Mouse (Mus musculus): ENCODE results near the gene Cfap157. TPM values are rescaled to one million over a fixed set of nuclear protein-coding genes. Genes with fewer than 3 reads are reported as not detected.

Gene Cfap157
- polyA plus RNA-seq, 1 experiment from 2014 or later: 0.16 TPM

- Histone ChIP-seq H3K9me3 (replicated peaks) (no peaks in the 10 kb centered on the region), H3K36me3 (peaks cover 20% of the 10 kb centered on the region; the same call in 1 of the 2 replicates), H3K9ac (no peak overlapping the region), H3K27me3 (no peaks in the 10 kb centered on the region), H3K4me3 (no peak overlapping the region), H3K27ac (no peak overlapping the region; the same call in 1 of the 2 replicates), H3K4me2 (no peak overlapping the region), H3K4me1 (replicated peaks) (peaks cover 6% of the 10 kb centered on the region)
- WGBS: 62% methylated on average over 4 of the region's 4 CpGs
- ATAC-seq (replicated peaks; ENCODE audit: insufficient number of reproducible peaks, insufficient read depth, low FRiP score, low read depth): no peak
Observed at GRCm38 (mm10) chr2:32761859-32762258, 22.4 kb downstream of the Cfap157 start.

GRCm38 (mm10) chr2:32761361-32761760 lies 22.9 kb downstream of the Cfap157 start:
- whole genome bisulfite sequencing: 88% methylated on average over 14 of the region's 14 CpGs
- Histone ChIP-seq H3K9ac (no peak overlapping the region), H3K4me2 (no peak overlapping the region), H3K27ac (no peak overlapping the region), H3K4me1 (replicated peaks) (peaks cover 6% of the 10 kb centered on the region), H3K36me3 (peaks cover 20% of the 10 kb centered on the region; the same call in 1 of the 2 replicates), H3K4me3 (no peak overlapping the region), H3K9me3 (replicated peaks) (no peaks in the 10 kb centered on the region), H3K27me3 (no peaks in the 10 kb centered on the region)
- no peak for ATAC-seq (replicated peaks; ENCODE audit: insufficient number of reproducible peaks, insufficient read depth, low FRiP score, low read depth)

- Histone ChIP-seq H3K4me1 (replicated peaks) (peaks cover 6% of the 10 kb centered on the region), H3K9ac (no peak overlapping the region), H3K4me3 (no peak overlapping the region), H3K36me3 (peaks cover 27% of the 10 kb centered on the region; the same call in 1 of the 2 replicates), H3K27me3 (no peaks in the 10 kb centered on the region), H3K9me3 (replicated peaks) (no peaks in the 10 kb centered on the region), H3K27ac (no peak overlapping the region), H3K4me2 (no peak overlapping the region)
- WGBS: 68% methylated on average over 2 of the region's 2 CpGs
- ATAC-seq (replicated peaks; ENCODE audit: insufficient number of reproducible peaks, insufficient read depth, low FRiP score, low read depth): no peak
Observed at GRCm38 (mm10) chr2:32759001-32759400, 25.2 kb downstream of the Cfap157 start.

- Histone ChIP-seq H3K27ac (no peak overlapping the region), H3K36me3 (peaks cover 27% of the 10 kb centered on the region; the same call in 1 of the 2 replicates), H3K9ac (no peak overlapping the region), H3K27me3 (no peaks in the 10 kb centered on the region), H3K4me3 (no peak overlapping the region), H3K4me2 (no peak overlapping the region), H3K9me3 (replicated peaks) (no peaks in the 10 kb centered on the region), H3K4me1 (replicated peaks) (peaks cover 6% of the 10 kb centered on the region)
- no peak for ATAC-seq (replicated peaks; ENCODE audit: insufficient number of reproducible peaks, insufficient read depth, low FRiP score, low read depth)
- WGBS: 65% methylated on average over 8 of the region's 8 CpGs
Observed at GRCm38 (mm10) chr2:32758503-32758902, 25.7 kb downstream of the Cfap157 start.

- under 1% methylated on average over 65 of the region's 66 CpGs for WGBS
- peak; percentile 96 for ATAC-seq (replicated peaks; ENCODE audit: insufficient number of reproducible peaks, insufficient read depth, low FRiP score, low read depth)
- H3K36me3 ChIP-seq: peaks cover 31% of the 10 kb centered on the region; the same call in 1 of the 2 replicates
Observed at GRCm38 (mm10) chr2:32757056-32757845, 27.0 kb downstream of the Cfap157 start, which contains the start of gene Tor2a. TSS of gene Tor2a (plus strand) at chr2:32757234.

GRCm38 (mm10) chr2:32756674-32757055 lies 27.6 kb downstream of the Cfap157 start:
- Histone ChIP-seq H3K4me3 (peak overlapping the region; percentile 69), H3K4me1 (replicated peaks) (peaks cover 11% of the 10 kb centered on the region), H3K36me3 (peaks cover 31% of the 10 kb centered on the region; the same call in 1 of the 2 replicates), H3K9me3 (replicated peaks) (no peaks in the 10 kb centered on the region), H3K9ac (no peak overlapping the region), H3K4me2 (peak overlapping the region; percentile 11), H3K27ac (no peak overlapping the region), H3K27me3 (no peaks in the 10 kb centered on the region)
- WGBS: 32% methylated on average over 6 of the region's 6 CpGs
- no peak for ATAC-seq (replicated peaks; ENCODE audit: insufficient number of reproducible peaks, insufficient read depth, low FRiP score, low read depth)

More at GRCm38 (mm10) chr2:32757056-32757845, 27.0 kb downstream of the Cfap157 start, which contains the start of gene Tor2a:
- H3K27me3 ChIP-seq: no peaks in the 10 kb centered on the region
- peak within 1 kb of the TSS; percentile 69 for H3K4me3 ChIP-seq
- H3K4me1 ChIP-seq (replicated peaks): peaks cover 6% of the 10 kb centered on the region
- peak within 1 kb of the TSS; percentile 83 for H3K9ac ChIP-seq
- no peaks in the 10 kb centered on the region for H3K9me3 ChIP-seq (replicated peaks)
- peak within 1 kb of the TSS; percentile 73 for H3K4me2 ChIP-seq
- peak within 1 kb of the TSS; percentile 88 for H3K27ac ChIP-seq

- peak overlapping the region; percentile 65; the same call in 1 of the 2 replicates for H3K4me2 ChIP-seq
- H3K36me3 ChIP-seq: peaks cover 24% of the 10 kb centered on the region; the same call in 1 of the 2 replicates
- H3K4me3 ChIP-seq: peak overlapping the region; percentile 47
- H3K27me3 ChIP-seq: no peaks in the 10 kb centered on the region
- no peak for ATAC-seq (replicated peaks; ENCODE audit: insufficient number of reproducible peaks, insufficient read depth, low FRiP score, low read depth)
- no peak overlapping the region for H3K27ac ChIP-seq
- no peaks in the 10 kb centered on the region for H3K9me3 ChIP-seq (replicated peaks)
- no peak overlapping the region for H3K9ac ChIP-seq
- WGBS: 67% methylated on average over 10 of the region's 10 CpGs
- peaks cover 9% of the 10 kb centered on the region; the same call in 1 of the 2 replicates for H3K4me1 ChIP-seq (replicated peaks)
Observed at GRCm38 (mm10) chr2:32752181-32752580, 32.0 kb downstream of the Cfap157 start.

- Histone ChIP-seq H3K9me3 (replicated peaks) (no peaks in the 10 kb centered on the region), H3K9ac (peak overlapping the region; percentile 24), H3K27me3 (no peaks in the 10 kb centered on the region), H3K36me3 (peaks cover 28% of the 10 kb centered on the region; the same call in 1 of the 2 replicates), H3K27ac (peak overlapping the region; percentile 32; the same call in 1 of the 2 replicates), H3K4me1 (replicated peaks) (peaks cover 9% of the 10 kb centered on the region; the same call in 1 of the 2 replicates), H3K4me3 (peak overlapping the region; percentile 47), H3K4me2 (peak overlapping the region; percentile 65)
- WGBS: 30% methylated on average over 9 of the region's 10 CpGs
- no peak for ATAC-seq (replicated peaks; ENCODE audit: insufficient number of reproducible peaks, insufficient read depth, low FRiP score, low read depth)
Observed at GRCm38 (mm10) chr2:32751665-32752033, 32.6 kb downstream of the Cfap157 start.

GRCm38 (mm10) chr2:32750887-32751664 lies 33.2 kb downstream of the Cfap157 start:
- peaks cover 29% of the 10 kb centered on the region; the same call in 1 of the 2 replicates for H3K36me3 ChIP-seq
- no peaks in the 10 kb centered on the region for H3K9me3 ChIP-seq (replicated peaks)
- peak overlapping the region; percentile 24 for H3K9ac ChIP-seq
- H3K27ac ChIP-seq: peak overlapping the region; percentile 32; the same call in 1 of the 2 replicates
- H3K4me1 ChIP-seq (replicated peaks): peaks cover 9% of the 10 kb centered on the region; the same call in 1 of the 2 replicates
- 27% methylated on average over 31 of the region's 31 CpGs for WGBS
- ATAC-seq (replicated peaks; ENCODE audit: insufficient number of reproducible peaks, insufficient read depth, low FRiP score, low read depth): peak; percentile 86
- no peaks in the 10 kb centered on the region for H3K27me3 ChIP-seq
- peak overlapping the region; percentile 47 for H3K4me3 ChIP-seq
- peak overlapping the region; percentile 65 for H3K4me2 ChIP-seq

- Histone ChIP-seq H3K4me3 (no peak overlapping the region), H3K4me1 (replicated peaks) (peaks cover 9% of the 10 kb centered on the region; the same call in 1 of the 2 replicates), H3K9ac (no peak overlapping the region), H3K27me3 (no peaks in the 10 kb centered on the region), H3K27ac (no peak overlapping the region), H3K36me3 (peaks cover 32% of the 10 kb centered on the region; the same call in 1 of the 2 replicates), H3K9me3 (replicated peaks) (no peaks in the 10 kb centered on the region), H3K4me2 (no peak overlapping the region)
- ATAC-seq (replicated peaks; ENCODE audit: insufficient number of reproducible peaks, insufficient read depth, low FRiP score, low read depth): no peak
- WGBS: 77% methylated on average over 7 of the region's 7 CpGs
Observed at GRCm38 (mm10) chr2:32750199-32750598, 34.0 kb downstream of the Cfap157 start.

- H3K9me3 ChIP-seq (replicated peaks): no peaks in the 10 kb centered on the region
- peaks cover 9% of the 10 kb centered on the region; the same call in 1 of the 2 replicates for H3K4me1 ChIP-seq (replicated peaks)
- no peak overlapping the region for H3K27ac ChIP-seq
- no peak overlapping the region for H3K4me2 ChIP-seq
- H3K36me3 ChIP-seq: peaks cover 26% of the 10 kb centered on the region; the same call in 1 of the 2 replicates
- no peaks in the 10 kb centered on the region for H3K27me3 ChIP-seq
- no peak overlapping the region for H3K4me3 ChIP-seq
- no peak overlapping the region for H3K9ac ChIP-seq
- no peak for ATAC-seq (replicated peaks; ENCODE audit: insufficient number of reproducible peaks, insufficient read depth, low FRiP score, low read depth)
- 73% methylated on average over 16 of the region's 16 CpGs for WGBS
Observed at GRCm38 (mm10) chr2:32749082-32749481, 35.1 kb downstream of the Cfap157 start.
